Mouse (Mus musculus) MEL (cell line): ENCODE data around the gene Aldh4a1. TPM values are rescaled to one million over a fixed set of nuclear protein-coding genes. Genes with fewer than 3 reads are reported as not detected.

Experiments
- DNase-seq: peaks from one replicate; pipeline ENCODE4 v3.0.0; 2011; ENCODE audit warnings: low read depth, low spot score
- H3K27ac ChIP-seq: 2 replicates; pipeline ENCODE4 v1.5.1; 2012; ENCODE audit warnings: low read depth, mild to moderate bottlenecking, control low read depth, low read length, moderate library complexity; ENCODE audit not compliant: control insufficient read depth
- H3K27me3 ChIP-seq, 2 experiments: fragments of 150-350 bp in 1 of 2; sonication (generic) in 1 of 2; 2 replicates each; pipeline ENCODE4 v1.6.1; 2012; ENCODE audit warnings: low read length in 2 of 2, mild to moderate bottlenecking in 2 of 2, improper control_type of control experiment in 1 of 2, moderate library complexity in 1 of 2; ENCODE audit not compliant: insufficient read depth in 2 of 2, control insufficient read depth in 1 of 2
- H3K36me3 ChIP-seq, 2 experiments: 2 replicates each; pipeline ENCODE4 v1.6.1; 2012 to 2014; ENCODE audit warnings: low read length in 2 of 2, improper control_type of control experiment in 1 of 2, inconsistent platforms in 1 of 2, mild to moderate bottlenecking in 1 of 2; ENCODE audit not compliant: insufficient read depth in 2 of 2, control insufficient read depth in 1 of 2
- H3K4me1 ChIP-seq, 2 experiments: fragments of 150-350 bp in 1 of 2; sonication (generic) in 1 of 2; 2 replicates each; pipeline ENCODE4 v1.6.1; 2012; ENCODE audit warnings: low read length in 2 of 2, improper control_type of control experiment in 1 of 2, mild to moderate bottlenecking in 1 of 2; ENCODE audit not compliant: insufficient read depth in 2 of 2, control insufficient read depth in 1 of 2
- H3K4me3 ChIP-seq, 2 experiments: fragments of 150-350 bp in 1 of 2; sonication (generic) in 1 of 2; 2 replicates each; pipeline ENCODE4 v1.5.1; 2012; ENCODE audit warnings: low read depth in 2 of 2, low read length in 2 of 2, mild to moderate bottlenecking in 2 of 2, moderate library complexity in 2 of 2, control low read depth in 1 of 2, improper control_type of control experiment in 1 of 2; ENCODE audit not compliant: control insufficient read depth in 1 of 2, insufficient read depth in 1 of 2
- H3K79me2 ChIP-seq: 2 replicates; pipeline ENCODE4 v1.6.1; 2012; ENCODE audit warnings: mild to moderate bottlenecking, low read length, moderate library complexity; ENCODE audit not compliant: control insufficient read depth, poor library complexity, insufficient read depth
- H3K9ac ChIP-seq: 2 replicates; pipeline ENCODE4 v1.6.1; 2012; ENCODE audit warnings: low read depth, mild to moderate bottlenecking, control low read depth, low read length, moderate library complexity; ENCODE audit not compliant: control insufficient read depth, poor library complexity, severe bottlenecking
- H3K9me3 ChIP-seq: fragments of 150-350 bp; sonication (generic); replicated peaks from 2 replicates; pipeline ENCODE4 v1.6.1; 2012; ENCODE audit warnings: mild to moderate bottlenecking, low read length, improper control_type of control experiment, moderate library complexity; ENCODE audit not compliant: insufficient read depth
- CHD1 ChIP-seq: IDR thresholded peaks from 2 replicates; pipeline ENCODE4 v1.6.1; 2012; ENCODE audit warnings: low read depth, mild to moderate bottlenecking, inconsistent platforms, low read length, improper control_type of control experiment
- CTCF ChIP-seq, 3 experiments: IDR thresholded peaks in 2 of 3; conservative IDR thresholded peaks in 1 of 3; 2 replicates each; pipeline ENCODE4 v1.5.1; 2011 to 2012; ENCODE audit warnings: low read length in 3 of 3, low read depth in 2 of 3, mild to moderate bottlenecking in 2 of 3, improper control_type of control experiment in 1 of 3, inconsistent platforms in 1 of 3, mixed read lengths in 1 of 3, moderate library complexity in 1 of 3; ENCODE audit not compliant: control insufficient read depth in 1 of 3, insufficient read depth in 1 of 3, poor library complexity in 1 of 3, severe bottlenecking in 1 of 3
- GABPA ChIP-seq: IDR thresholded peaks from 2 replicates; pipeline ENCODE4 v1.6.1; 2012; ENCODE audit warnings: low read depth, mild to moderate bottlenecking, inconsistent platforms, low read length, improper control_type of control experiment, moderate library complexity
- GATA1 ChIP-seq: IDR thresholded peaks from 2 replicates; pipeline ENCODE4 v1.6.1; 2011; ENCODE audit warnings: low read depth, low read length, improper control_type of control experiment
- KAT2A ChIP-seq: conservative IDR thresholded peaks from 2 replicates; pipeline ENCODE4 v1.6.1; 2012; ENCODE audit warnings: low read depth, low read length, improper control_type of control experiment, inconsistent platforms
- MAFK ChIP-seq: IDR thresholded peaks from 2 replicates; pipeline ENCODE4 v1.6.1; 2011; ENCODE audit warnings: low read depth, mild to moderate bottlenecking, low read length, improper control_type of control experiment, borderline replicate concordance
- MAZ ChIP-seq: IDR thresholded peaks from 2 replicates; pipeline ENCODE4 v1.6.1; 2012; ENCODE audit warnings: low read depth, mild to moderate bottlenecking, inconsistent platforms, low read length, improper control_type of control experiment
- MEF2A ChIP-seq: IDR thresholded peaks from 2 replicates; pipeline ENCODE4 v1.6.1; 2014; ENCODE audit warnings: low read depth, mild to moderate bottlenecking, inconsistent platforms, low read length, improper control_type of control experiment; ENCODE audit not compliant: poor library complexity, insufficient replicate concordance, severe bottlenecking; ENCODE audit errors: extremely low read depth
- MXI1 ChIP-seq: IDR thresholded peaks from 2 replicates; pipeline ENCODE4 v1.6.1; 2011; ENCODE audit warnings: mild to moderate bottlenecking, low read depth, low read length, improper control_type of control experiment
- MYC ChIP-seq: IDR thresholded peaks from 2 replicates; pipeline ENCODE4 v1.6.1; 2011; ENCODE audit warnings: low read depth, mild to moderate bottlenecking, low read length, improper control_type of control experiment, moderate library complexity
- NRF1 ChIP-seq: IDR thresholded peaks from 2 replicates; pipeline ENCODE4 v1.6.1; 2014; ENCODE audit warnings: low read depth, mild to moderate bottlenecking, inconsistent platforms, low read length, improper control_type of control experiment, moderate library complexity; ENCODE audit not compliant: poor library complexity, insufficient read depth, severe bottlenecking
- POLR2AphosphoS5 ChIP-seq: IDR thresholded peaks from 2 replicates; pipeline ENCODE4 v1.6.1; 2012; ENCODE audit warnings: low read depth, borderline replicate concordance, mild to moderate bottlenecking, inconsistent platforms, low read length, moderate library complexity, mixed read lengths
- RAD21 ChIP-seq: IDR thresholded peaks from 2 replicates; pipeline ENCODE4 v1.6.1; 2011; ENCODE audit warnings: mild to moderate bottlenecking, low read depth, low read length, improper control_type of control experiment
- SIN3A ChIP-seq: IDR thresholded peaks from 2 replicates; pipeline ENCODE4 v1.6.1; 2012; ENCODE audit warnings: low read length, improper control_type of control experiment, inconsistent platforms
- SMC3 ChIP-seq: IDR thresholded peaks from 2 replicates; pipeline ENCODE4 v1.6.1; 2011; ENCODE audit warnings: low read depth, low read length, improper control_type of control experiment
- TAL1 ChIP-seq: IDR thresholded peaks from 2 replicates; pipeline ENCODE4 v1.6.1; 2012; ENCODE audit warnings: mild to moderate bottlenecking, inconsistent platforms, low read length, moderate library complexity, mixed read lengths
- TBP ChIP-seq: IDR thresholded peaks from 2 replicates; pipeline ENCODE4 v1.8.0; 2011; ENCODE audit warnings: low read depth, low read length, improper control_type of control experiment
- TCF12 ChIP-seq: IDR thresholded peaks from 2 replicates; pipeline ENCODE4 v1.6.1; 2014; ENCODE audit warnings: low read depth, mild to moderate bottlenecking, inconsistent platforms, low read length, improper control_type of control experiment, moderate library complexity
- USF1 ChIP-seq: IDR thresholded peaks from 2 replicates; pipeline ENCODE4 v1.6.1; 2014; ENCODE audit warnings: low read depth, mild to moderate bottlenecking, inconsistent platforms, low read length, improper control_type of control experiment, moderate library complexity
- USF2 ChIP-seq, 2 experiments: IDR thresholded peaks; 2 replicates each; pipeline ENCODE4 v1.6.1; 2011 to 2012; ENCODE audit warnings: improper control_type of control experiment in 2 of 2, low read length in 2 of 2, borderline replicate concordance in 1 of 2, inconsistent platforms in 1 of 2, low read depth in 1 of 2, mild to moderate bottlenecking in 1 of 2; ENCODE audit not compliant: insufficient read depth in 1 of 2
- ZKSCAN1 ChIP-seq: IDR thresholded peaks from 2 replicates; pipeline ENCODE4 v1.6.1; 2012; ENCODE audit warnings: low read depth, mild to moderate bottlenecking, inconsistent platforms, low read length, improper control_type of control experiment, moderate library complexity
- ZNF384 ChIP-seq: IDR thresholded peaks from 2 replicates; pipeline ENCODE4 v1.6.1; 2012; ENCODE audit warnings: low read depth, mild to moderate bottlenecking, inconsistent platforms, low read length, improper control_type of control experiment
- polyA plus RNA-seq, 2 experiments: library from polyadenylated mRNA; stranded (reverse) in 1 of 2; unstranded in 1 of 2; fragments of >175 nt in 1 of 2; fragments of >200 nt in 1 of 2; gene quantifications; 2 replicates each; pipeline versions ENCODE4 v1.2.1 to v1.2.4; 2012; ENCODE audit warnings: low replicate concordance in 2 of 2, low read depth in 1 of 2; ENCODE audit not compliant: insufficient read length in 2 of 2, insufficient read depth in 1 of 2, missing spikeins in 1 of 2
- total RNA-seq: library from RNA; depleted of rRNA; stranded (reverse); fragments of 300-350 nt; gene quantifications from 2 replicates; pipeline ENCODE4 v1.2.3, GENCODE M21; 2012

Aldh4a1 gene
- total and polyA plus RNA-seq, 3 experiments: 11.7 to 12.3 TPM; not detected in 1

- H3K79me2 ChIP-seq: no peaks in the 10 kb centered on the region
- no peaks in the 10 kb centered on the region for H3K4me1 ChIP-seq
- no peak overlapping the region for H3K4me3 ChIP-seq
- H3K27me3 ChIP-seq: no peaks in the 10 kb centered on the region
- TF ChIP-seq RAD21 (peak; percentile 11; the same call in 1 of the 2 replicates), SMC3 (peak; percentile 25; the same call in 1 of the 2 replicates), TCF12 (no peak), CTCF (IDR thresholded peaks at IDR 0.05 in 2 of 3, conservative IDR thresholded peaks at IDR 0.05 in 1 of 3; ENCODE audit: control insufficient read depth in 1 of 3, insufficient read depth in 1 of 3, low read depth in 2 of 3, low read length in 3 of 3, poor library complexity in 1 of 3, severe bottlenecking in 1 of 3) (peak; percentile 23 to 45 (median 32)), USF1 (no peak)
- peak; percentile 10 for DNase-seq
- H3K9ac ChIP-seq: no peak overlapping the region
- no peak overlapping the region for H3K27ac ChIP-seq
- H3K36me3 ChIP-seq: no peaks in the 10 kb centered on the region
- H3K9me3 ChIP-seq: no peaks in the 10 kb centered on the region
Measured at GRCm38 (mm10) chr4:139684639-139685017, 62.0 kb downstream of the Aldh4a1 start.

GRCm38 (mm10) chr4:139688058-139688457 lies 65.4 kb downstream of the Aldh4a1 start:
- Histone ChIP-seq H3K9ac (no peak overlapping the region), H3K36me3 (no peaks in the 10 kb centered on the region), H3K4me1 (no peaks in the 10 kb centered on the region), H3K9me3 (no peaks in the 10 kb centered on the region), H3K27ac (no peak overlapping the region), H3K27me3 (no peaks in the 10 kb centered on the region), H3K4me3 (no peak overlapping the region), H3K79me2 (no peaks in the 10 kb centered on the region)
- no peak for DNase-seq
- TF ChIP-seq TBP: no peak
- TF ChIP-seq GATA1: no peak
- TF ChIP-seq TCF12: no peak
- TF ChIP-seq SMC3: no peak
- no peak for TF ChIP-seq MAZ
- no peak for TF ChIP-seq MXI1

GRCm38 (mm10) chr4:139689627-139690269 lies 67.1 kb downstream of the Aldh4a1 start:
- Histone ChIP-seq H3K36me3 (no peaks in the 10 kb centered on the region), H3K27me3 (no peaks in the 10 kb centered on the region), H3K4me1 (no peaks in the 10 kb centered on the region), H3K9me3 (no peaks in the 10 kb centered on the region), H3K4me3 (no peak overlapping the region), H3K27ac (no peak overlapping the region), H3K79me2 (no peaks in the 10 kb centered on the region), H3K9ac (no peak overlapping the region)
- TF ChIP-seq SIN3A (no peak), GABPA (no peak), USF2 (IDR thresholded peaks at IDR 0.05; ENCODE audit: borderline replicate concordance in 1 of 2, insufficient read depth in 1 of 2, low read depth in 1 of 2, low read length in 2 of 2) (no peak), ZNF384 (no peak), ZKSCAN1 (no peak), CHD1 (no peak), USF1 (no peak), CTCF (IDR thresholded peaks at IDR 0.05 in 2 of 3, conservative IDR thresholded peaks at IDR 0.05 in 1 of 3; ENCODE audit: control insufficient read depth in 1 of 3, insufficient read depth in 1 of 3, low read depth in 2 of 3, low read length in 3 of 3, poor library complexity in 1 of 3, severe bottlenecking in 1 of 3) (no peak), MAZ (no peak), RAD21 (no peak), NRF1 (no peak), GATA1 (no peak), POLR2AphosphoS5 (no peak), MYC (no peak), MAFK (no peak), MEF2A (no peak), KAT2A (no peak), TAL1 (no peak), TBP (no peak)
- DNase-seq: no peak
